Mouse (Mus musculus): ENCODE results near the gene Timm44.

The Timm44 gene

DNA sequence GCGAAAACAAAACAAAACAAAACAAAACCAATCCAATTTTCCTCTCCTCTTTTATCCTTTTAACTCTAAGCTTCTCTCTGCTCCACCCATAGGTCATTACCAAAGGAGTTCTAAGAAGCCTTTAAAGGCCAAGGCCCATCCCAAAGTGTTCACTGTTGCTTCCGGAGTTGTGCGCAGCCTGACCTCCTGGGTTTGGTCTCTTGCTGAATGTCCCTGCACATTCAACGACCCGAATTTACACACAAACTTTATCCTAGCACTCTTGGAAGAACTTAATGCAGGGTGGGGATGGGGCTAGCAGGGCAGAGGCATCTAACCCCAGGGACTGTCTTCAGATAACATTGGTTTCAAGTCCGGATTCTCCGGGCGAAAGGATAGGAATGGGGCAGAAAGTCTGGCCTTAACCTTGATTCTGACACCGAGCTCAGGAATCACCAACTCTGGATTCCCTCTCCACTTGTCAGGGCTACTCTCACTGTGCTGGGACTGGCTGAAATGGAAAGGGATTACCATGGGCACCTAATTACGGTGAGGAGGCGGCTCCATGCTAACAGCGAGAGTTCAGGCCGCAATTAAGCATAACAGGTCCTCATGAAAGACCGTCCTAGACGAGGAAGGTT, 37.8 kb downstream of the Timm44 start:
- DNase-seq (ENCODE audit: low spot score in 2 of 2), result no peak

DNA sequence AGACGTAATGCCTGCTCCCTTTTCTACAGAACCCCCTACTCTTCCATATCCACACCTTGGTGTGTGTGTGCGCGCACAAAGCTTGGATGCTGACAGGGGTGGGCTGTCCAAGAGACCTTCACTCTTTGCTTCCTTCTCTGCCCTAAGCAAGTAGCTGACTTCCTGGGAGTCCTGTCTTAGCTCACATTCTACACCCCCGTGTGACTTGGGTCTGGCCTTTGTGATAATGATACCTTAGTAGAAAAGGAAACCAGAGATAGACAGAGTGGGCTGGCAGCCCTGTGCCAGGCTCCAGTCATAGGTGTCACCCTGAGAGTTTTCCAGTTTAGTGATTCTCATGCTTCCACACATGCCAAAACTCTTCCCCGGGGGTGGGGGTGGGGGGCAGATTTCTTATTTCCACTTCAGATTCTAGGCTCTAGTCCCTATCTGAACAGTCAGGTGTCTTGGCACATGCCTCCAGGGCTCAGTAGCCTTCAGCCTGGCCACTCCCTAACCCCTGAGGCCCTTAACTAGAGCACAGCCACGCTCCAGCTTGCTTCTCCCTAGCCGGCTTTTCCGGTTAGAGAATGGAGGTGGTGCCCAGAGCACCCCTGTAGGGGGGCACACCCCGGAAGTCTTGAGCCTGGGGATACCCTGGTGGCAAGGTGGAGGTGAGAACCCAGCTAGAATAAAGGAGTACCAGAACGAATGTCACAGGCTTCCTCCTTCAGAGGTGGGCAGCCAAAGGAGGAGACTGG, 44.9 kb downstream of the Timm44 start:
- DNase-seq (ENCODE audit: low spot score in 2 of 2), result no peak

DNA sequence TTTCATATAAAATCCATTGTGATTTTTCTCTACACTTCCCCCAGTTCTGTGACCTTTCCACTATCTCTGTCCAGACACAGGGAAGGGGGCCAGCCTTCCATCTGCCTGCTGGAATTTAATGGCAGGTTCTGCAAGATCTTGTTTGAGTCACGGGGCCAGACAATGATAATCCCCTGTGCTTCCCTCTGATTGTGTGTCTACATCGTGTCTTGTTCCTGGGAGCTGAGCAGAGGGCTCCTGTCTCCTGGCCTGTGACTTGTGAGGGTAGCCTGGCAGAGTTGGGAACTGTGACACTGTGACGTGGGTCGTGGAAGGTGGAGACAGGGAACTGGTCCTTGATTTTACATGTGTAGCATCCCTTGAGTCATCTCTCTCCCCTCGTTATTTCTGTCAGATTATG, 45.9 kb downstream of the Timm44 start:
- no peak for DNase-seq (ENCODE audit: low spot score in 2 of 2)

DNA sequence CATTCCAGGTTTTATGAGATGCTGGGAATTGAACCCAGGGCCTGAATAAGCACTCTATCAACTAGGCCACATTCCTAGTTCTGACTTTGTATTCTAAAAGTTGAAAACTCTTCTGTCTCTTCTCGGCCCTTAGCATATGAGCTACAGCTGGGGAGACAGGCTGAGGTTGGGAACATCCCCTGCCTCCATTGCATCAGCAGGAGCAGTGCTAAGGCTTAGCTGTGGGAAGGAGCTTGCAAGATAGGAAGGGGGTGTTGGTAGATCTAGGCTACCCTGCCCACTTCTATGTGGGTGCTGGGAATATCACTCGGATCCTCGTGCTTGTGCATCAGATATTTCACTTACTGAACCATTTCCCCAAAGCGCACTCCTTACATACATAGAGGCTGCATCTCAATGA, 47.8 kb downstream of the Timm44 start:
- DNase-seq (ENCODE audit: low spot score in 2 of 2), result no peak

DNA sequence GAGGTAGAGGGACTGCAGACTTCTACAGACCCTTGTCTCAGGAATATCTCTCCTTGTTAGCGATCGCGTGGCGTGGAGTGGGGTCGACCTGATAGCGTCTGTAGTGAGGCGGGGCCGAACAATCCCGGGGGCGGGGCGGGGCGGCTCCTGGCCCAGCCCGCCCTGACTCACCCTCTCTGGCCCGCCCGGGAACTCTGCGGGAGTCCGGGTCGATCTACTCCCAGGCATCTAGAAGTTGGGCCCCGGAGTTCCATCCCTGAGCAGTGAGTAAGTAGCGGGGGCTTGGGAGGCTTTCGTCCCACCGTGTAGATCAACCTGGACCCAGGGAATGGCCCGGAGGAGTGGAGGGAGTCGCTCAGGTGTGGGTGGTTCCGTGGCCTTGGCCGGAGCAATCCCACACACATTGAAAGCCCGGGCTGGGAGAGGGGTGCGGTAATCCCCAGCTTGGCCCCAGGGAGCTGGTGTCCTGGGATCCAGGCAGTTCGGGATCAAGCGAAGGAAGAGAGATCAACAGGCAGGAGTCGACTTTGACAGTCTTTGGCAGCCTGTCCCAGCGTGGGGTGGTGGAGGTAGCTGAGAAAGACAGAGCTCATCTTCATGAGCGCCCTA, 48.9 kb downstream of the Timm44 start, which contains the start of gene Lrrc8e:
Gene Lrrc8e, plus strand, starts transcription at position 89 of the 609 bp plus-strand sequence.
- no peak for DNase-seq (ENCODE audit: low spot score in 2 of 2)

DNA sequence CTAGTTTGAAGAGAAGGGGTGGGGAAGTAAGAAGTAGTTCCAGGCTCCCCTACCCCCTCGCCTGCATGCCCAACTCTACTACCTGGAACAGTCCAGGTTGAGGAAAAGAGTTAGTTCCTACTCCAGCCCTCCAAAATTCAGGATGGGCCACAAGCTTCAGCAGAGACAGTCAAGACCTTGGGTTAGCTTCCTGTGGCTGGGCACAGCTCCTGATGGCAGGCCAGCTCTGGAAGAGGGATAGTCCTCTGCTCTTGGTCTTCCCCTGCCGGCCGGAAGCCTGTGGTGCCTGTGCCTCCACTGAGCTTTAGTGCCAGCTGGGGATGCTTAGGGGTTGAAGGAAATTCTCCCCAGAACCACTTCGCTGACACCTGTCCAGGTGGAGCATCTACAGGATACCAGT, 49.4 kb downstream of the Timm44 start:
- DNase-seq (ENCODE audit: low spot score in 2 of 2), result no peak

DNA sequence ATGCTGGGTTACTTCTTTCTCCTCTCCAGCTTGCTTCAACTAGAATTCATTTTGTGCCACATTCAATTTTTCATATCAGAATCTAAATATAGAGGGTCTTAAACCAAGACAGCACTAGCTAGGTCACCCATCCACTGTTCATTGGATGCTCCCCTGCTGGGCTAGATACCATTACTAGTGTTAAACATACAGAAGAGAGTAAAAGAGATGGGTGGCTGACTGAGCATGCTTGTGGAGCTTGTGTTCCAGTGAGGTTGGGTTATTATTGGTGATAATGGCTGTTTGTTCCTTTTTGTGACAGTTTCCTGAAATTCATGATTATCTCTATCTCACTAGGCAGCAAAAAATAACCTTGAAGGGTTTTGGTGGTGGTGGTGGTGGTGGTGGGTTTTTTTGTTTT, 53.7 kb downstream of the Timm44 start:
- DNase-seq (ENCODE audit: low spot score in 2 of 2), result no peak

DNA sequence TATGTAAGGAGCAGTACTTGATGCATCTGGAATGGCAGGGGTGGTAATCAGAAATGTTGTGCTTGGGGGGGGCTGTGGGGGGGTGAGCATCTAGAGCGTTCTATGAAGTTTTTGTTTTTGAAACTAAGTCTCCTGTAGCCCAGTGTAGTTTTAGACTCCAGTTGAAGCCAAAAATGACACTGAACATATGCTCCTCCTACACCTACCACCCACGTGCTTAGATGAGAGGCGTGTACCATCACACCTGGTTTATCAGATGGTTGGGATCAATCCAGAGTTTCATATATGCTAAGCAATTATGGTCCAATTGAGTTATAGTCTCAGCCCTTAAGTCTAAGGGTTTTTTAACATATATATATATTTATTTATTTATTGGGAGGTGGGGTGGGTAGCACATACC, 56.1 kb downstream of the Timm44 start:
- DNase-seq (ENCODE audit: low spot score in 2 of 2), result no peak

DNA sequence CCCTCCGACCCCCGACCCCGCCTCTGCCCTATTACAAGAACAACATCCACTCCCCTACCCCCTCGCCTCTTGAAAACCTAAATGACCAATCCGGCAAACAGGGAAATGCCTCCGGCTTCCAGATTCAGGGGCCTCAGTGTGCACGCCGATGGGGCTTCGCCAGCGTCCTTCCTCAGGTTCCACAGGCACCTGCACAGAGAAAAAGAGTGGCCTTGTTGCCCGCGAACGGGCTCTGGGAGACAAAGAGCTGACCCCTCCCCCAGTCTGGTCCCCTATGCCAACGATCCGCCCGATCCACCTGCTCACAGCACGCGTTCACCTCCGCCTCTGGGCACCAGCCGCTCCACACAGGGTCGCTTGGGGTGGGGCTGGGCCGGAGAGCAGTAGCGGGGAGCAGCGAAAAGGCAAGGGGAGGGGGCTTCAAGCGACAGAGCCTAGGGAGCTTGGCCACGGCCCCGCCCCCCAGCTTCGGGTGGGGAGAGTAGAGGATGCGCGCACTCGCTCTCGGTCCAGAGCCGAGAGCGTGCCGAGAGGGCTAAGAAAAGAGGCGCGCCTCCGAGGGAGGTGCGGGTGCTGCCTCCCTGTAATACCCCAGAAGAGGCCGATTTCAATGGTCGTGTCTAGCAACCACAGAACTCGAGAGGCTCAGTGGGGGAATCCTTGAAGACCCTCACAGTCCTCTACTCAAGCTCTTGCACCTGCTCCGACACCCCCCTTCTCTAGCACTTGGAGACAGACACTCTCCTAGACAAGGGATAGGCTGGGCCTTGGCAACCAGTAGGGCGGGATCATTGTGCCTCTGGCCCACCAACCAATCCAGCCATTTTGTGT, 58.7 kb downstream of the Timm44 start, which contains the start of gene Prr36:
Gene Prr36, minus strand, starts transcription at position 669 of the 831 bp plus-strand sequence.
- no peak for DNase-seq (ENCODE audit: low spot score in 2 of 2)

DNA sequence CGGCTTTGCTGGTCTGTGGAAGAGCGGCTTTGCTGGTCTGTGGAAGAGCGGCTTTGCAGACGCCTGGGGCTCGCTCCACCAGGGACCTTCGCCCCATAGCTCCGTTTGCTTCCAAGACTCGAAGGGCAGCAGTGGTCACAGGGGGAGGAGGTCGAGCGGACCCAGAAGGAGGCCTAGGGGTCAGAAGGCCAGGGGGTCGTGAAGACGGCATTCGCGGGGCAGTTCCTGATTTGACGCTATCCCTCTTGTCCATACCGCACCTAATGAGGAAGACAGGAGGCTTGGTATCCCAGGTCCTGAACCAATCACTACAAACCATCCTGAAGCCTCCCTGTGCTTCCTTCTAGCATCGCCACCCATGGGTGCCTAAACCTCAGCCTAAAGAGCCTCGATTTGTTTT, 59.4 kb downstream of the Timm44 start:
- DNase-seq (ENCODE audit: low spot score in 2 of 2), result no peak

DNA sequence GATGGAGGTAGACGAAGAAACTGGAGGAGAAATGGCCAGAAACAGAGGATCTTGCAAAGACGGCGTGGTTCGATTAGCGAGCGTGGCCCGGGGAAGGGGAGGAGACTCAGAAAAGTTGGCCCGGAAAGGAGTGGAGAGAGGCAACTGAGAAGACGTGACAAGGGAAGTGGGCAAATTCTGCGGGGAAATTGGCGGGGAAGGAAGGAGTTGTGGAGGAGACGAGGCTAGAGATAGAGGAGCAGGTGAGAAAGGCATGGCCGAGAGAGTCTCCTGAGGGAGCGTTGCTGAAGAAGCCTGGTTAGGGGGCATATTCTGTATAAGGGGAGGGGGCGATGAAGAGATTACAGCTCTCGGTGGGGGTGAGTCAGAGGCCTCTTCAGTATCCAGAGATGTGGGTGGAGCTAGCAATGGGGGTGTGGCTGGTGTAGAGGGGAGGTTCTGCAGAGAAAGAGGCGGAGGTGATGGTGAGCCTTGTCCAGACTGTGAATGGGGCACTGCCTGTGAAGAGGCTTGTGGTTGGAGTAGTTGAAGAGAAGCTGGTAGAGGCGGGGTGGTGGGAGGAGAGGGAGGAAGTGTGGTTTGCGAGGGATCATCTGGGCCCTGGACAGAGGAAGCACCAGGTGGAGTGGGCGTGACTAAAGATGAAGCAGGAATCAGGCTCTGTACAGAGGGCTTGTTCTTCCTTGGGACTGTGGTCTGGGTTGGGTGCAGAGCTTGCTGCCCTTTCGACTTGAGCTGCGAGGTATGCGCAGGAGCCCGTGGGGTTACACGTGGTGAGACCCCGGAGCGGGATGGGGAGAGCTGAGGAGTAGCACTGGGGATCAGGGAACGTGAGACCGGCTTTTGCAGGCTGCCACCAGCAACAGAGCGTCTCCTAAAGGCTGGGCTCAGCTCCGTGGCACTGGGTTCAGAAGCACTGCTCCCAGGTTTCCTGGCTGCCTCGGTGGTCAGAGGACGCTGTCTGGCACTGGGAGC, 61.4 kb downstream of the Timm44 start:
- DNase-seq (ENCODE audit: low spot score in 2 of 2), result peak; percentile 54 to 65

DNA sequence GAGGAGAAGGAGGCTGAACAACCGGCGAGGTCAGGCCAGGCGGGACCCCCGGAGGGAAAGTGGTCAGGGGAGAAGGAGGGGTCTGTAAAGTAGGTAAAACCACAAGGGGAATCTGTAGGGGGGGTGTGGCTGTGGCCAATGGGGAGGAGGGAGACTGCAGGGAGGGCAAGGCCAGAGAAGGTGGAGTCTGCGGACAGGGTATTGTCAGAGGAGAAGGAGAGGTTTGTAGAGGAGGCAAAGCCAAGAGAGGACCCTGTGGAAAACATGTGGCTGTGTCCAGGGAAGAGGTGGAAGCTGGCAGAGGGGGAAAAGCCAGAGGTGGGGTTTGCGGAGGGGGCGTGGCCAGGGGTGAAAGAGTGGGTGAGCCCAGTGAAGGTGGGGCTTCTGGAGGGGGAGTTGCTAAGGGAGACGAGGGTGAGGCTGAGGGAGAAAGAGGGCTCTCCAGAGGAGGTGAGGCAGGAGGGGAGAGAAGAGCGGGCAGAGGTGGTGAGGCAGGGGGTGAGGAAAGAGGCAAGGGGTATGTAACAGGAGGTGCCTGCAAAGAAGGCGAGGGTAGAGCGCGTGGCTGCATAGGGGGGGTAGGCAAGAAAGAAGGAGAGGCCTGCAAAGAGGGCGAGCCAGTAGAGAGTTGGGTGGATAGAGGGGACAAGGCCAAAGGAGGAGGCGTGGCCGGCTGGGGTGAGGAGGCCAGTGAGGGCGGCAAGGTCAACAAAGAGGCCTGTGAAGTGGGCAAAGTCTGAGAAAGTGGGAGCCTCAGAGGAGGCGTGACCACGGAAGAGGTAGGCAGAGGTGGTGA, 62.3 kb downstream of the Timm44 start:
- DNase-seq (ENCODE audit: low spot score in 2 of 2), result peak; percentile 59 to 75

DNA sequence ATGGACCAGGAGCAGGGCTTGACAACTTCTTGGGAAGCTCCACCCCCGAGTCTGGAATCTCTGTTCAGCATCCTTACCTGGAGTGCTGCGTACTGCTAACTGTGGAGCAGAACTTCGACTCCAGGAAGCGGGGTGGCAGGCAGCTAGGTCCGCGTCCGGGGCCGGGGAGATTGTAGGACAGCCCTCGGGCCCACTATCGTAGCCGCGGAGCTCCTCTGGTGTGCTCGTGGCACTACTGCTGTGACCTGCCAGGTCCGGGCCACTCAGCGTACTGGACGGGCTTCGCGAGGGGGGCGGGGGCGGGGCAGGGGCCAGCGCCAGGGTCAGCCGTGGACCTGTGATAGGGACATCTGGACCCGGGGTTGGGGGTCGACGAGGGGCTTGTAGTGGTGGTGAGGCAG, 62.9 kb downstream of the Timm44 start:
- no peak for DNase-seq (ENCODE audit: low spot score in 2 of 2)

DNA sequence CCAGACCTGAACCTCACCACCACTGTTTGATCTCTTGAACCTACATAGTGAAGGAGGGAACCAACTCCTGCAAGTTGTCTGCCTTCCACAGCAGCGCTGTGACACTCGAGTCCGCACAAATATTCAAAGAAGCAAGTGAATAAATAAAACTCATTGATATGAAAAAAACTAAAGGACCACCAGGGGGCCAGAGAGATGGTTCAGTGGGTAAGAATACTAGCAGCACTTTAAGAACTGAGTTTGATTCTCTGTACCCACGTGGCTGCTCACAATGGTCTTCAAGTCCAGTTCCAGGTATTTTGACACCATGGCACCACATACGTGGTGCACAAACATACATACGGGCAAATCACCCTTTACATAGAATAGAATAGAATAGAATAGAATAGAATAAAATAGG, 64.6 kb downstream of the Timm44 start:
- no peak for DNase-seq (ENCODE audit: low spot score in 2 of 2)
